Mouse (Mus musculus) cortical plate, adult 2 months (tissue): Measurements from ENCODE around the gene Fryl.

Experiments
- CTCF ChIP-seq: fragments of 200-500 bp; IDR thresholded peaks from 2 replicates; pipeline ENCODE4 v1.5.1; 2011; ENCODE audit warnings: mild to moderate bottlenecking, control low read depth, low read length; ENCODE audit not compliant: insufficient read depth; ENCODE audit errors: extremely low read depth
- POLR2A ChIP-seq: fragments of 200-500 bp; IDR thresholded peaks from 2 replicates; pipeline ENCODE4 v1.6.1; 2011; ENCODE audit warnings: mild to moderate bottlenecking, low read length, control low read depth; ENCODE audit not compliant: insufficient read depth; ENCODE audit errors: extremely low read depth

DNA sequence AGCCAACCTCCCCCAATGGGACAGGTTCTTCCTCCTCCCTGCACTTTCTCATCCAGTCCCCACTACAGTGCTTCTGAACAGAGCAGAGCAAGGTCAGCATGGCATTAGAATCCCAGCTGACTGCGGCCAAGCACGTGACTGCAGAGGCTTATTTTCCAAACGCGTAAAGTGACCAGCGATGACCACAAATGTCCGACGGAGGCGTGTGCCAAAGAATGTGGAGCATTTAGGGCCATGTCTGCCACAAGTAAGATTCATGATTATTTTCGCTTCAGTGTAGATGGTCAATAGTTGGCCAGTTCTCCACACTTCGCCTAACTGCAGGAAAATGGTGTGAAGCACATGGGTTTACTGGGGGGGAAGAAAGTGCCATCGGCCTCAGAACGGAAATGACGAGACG lies 137.6 kb downstream of the Fryl start:
- TF ChIP-seq POLR2A (no peak), CTCF (no peak)
